Mouse (Mus musculus) natural killer cell, adult 2 months (primary cell): ENCODE measurements around the gene Ifi214.
"Not testable (repeated sequence)": the region's sequence is repeated elsewhere in the genome, so short reads cannot be mapped to it uniquely, and the experiment has no call there.

Experiments
- DNase-seq, 2 experiments: peaks; one replicate each; pipeline ENCODE4 v3.0.0; 2022; ENCODE audit warnings: low spot score in 2 of 2

Ifi214 gene

GRCm38 (mm10) chr1:173535791-173536190 lies at the start of gene Ifi214:
TSS of gene Ifi214 (minus strand) at chr1:173535957.
- not testable (repeated sequence) for DNase-seq

- DNase-seq, result no peak
Measured at GRCm38 (mm10) chr1:173579921-173580585, 44.3 kb upstream of the Ifi214 start.

GRCm38 (mm10) chr1:173579079-173579478 lies 43.3 kb upstream of the Ifi214 start:
- no peak for DNase-seq

GRCm38 (mm10) chr1:173550491-173551050 lies 14.8 kb upstream of the Ifi214 start:
- not testable (repeated sequence) for DNase-seq

GRCm38 (mm10) chr1:173548798-173549197 lies 13.0 kb upstream of the Ifi214 start:
- not testable (repeated sequence) for DNase-seq

GRCm38 (mm10) chr1:173521452-173521851 lies 14.3 kb downstream of the Ifi214 start:
- no peak for DNase-seq

- DNase-seq, result not testable (repeated sequence)
Measured at GRCm38 (mm10) chr1:173510595-173510994, 25.2 kb downstream of the Ifi214 start.

GRCm38 (mm10) chr1:173491483-173491882 lies 44.3 kb downstream of the Ifi214 start:
- not testable (repeated sequence) for DNase-seq

GRCm38 (mm10) chr1:173490812-173491480 lies 44.8 kb downstream of the Ifi214 start, which contains the start of gene Ifi206:
TSS of gene Ifi206 (minus strand) at chr1:173491041.
- peak; percentile 42 to 45 for DNase-seq

GRCm38 (mm10) chr1:173481182-173481574 lies 54.6 kb downstream of the Ifi214 start:
- not testable (repeated sequence) for DNase-seq

- not testable (repeated sequence) for DNase-seq
Measured at GRCm38 (mm10) chr1:173480399-173481181, 55.2 kb downstream of the Ifi214 start.
